Mouse (Mus musculus) forebrain, embryonic 15.5 days (tissue): ENCODE results near the gene Mnat1. TPM values are rescaled to one million over a fixed set of nuclear protein-coding genes. Genes with fewer than 3 reads are reported as not detected.

Source experiments
- ATAC-seq: fragments of 200-750 bp; cut with Nextera tagmentation; replicated peaks from 2 replicates; pipeline ENCODE4 v1.8.0; 2017; ENCODE audit warnings: mild to moderate bottlenecking, moderate TSS enrichment, moderate library complexity
- H3K27ac ChIP-seq: fragments of 300-500 bp; sonication (generic); replicated peaks from 2 replicates; pipeline ENCODE4 v1.5.1; 2015; ENCODE audit warnings: mild to moderate bottlenecking, inconsistent platforms
- H3K27me3 ChIP-seq: fragments of 300-500 bp; sonication (generic); 2 replicates; pipeline ENCODE4 v1.6.1; 2015; ENCODE audit warnings: inconsistent platforms
- H3K36me3 ChIP-seq: fragments of 300-500 bp; sonication (generic); 2 replicates; pipeline ENCODE4 v1.6.1; 2015; ENCODE audit warnings: mild to moderate bottlenecking, inconsistent platforms
- H3K4me1 ChIP-seq: fragments of 300-500 bp; sonication (generic); 2 replicates; pipeline ENCODE4 v1.6.1; 2015; ENCODE audit warnings: inconsistent platforms
- H3K4me2 ChIP-seq: fragments of 300-500 bp; sonication (generic); replicated peaks from 2 replicates; pipeline ENCODE4 v1.6.1; 2015; ENCODE audit warnings: mild to moderate bottlenecking, inconsistent platforms
- H3K4me3 ChIP-seq: fragments of 300-500 bp; sonication (generic); 2 replicates; pipeline ENCODE4 v1.5.1; 2015; ENCODE audit warnings: mild to moderate bottlenecking, inconsistent platforms
- H3K9ac ChIP-seq: fragments of 300-500 bp; sonication (generic); replicated peaks from 2 replicates; pipeline ENCODE4 v1.6.1; 2015; ENCODE audit warnings: mild to moderate bottlenecking, inconsistent platforms
- H3K9me3 ChIP-seq: fragments of 300-500 bp; sonication (generic); 2 replicates; pipeline ENCODE4 v1.6.1; 2016; ENCODE audit warnings: inconsistent platforms
- WGBS: fragments of 180-500 bp; shearing (Covaris S2); methylation state at CpG from one replicate; pipeline ENCODE4 v1.1.7; 2015; ENCODE audit warnings: mixed read lengths; 5-methylcytosine and 5-hydroxymethylcytosine counted together
- polyA plus RNA-seq: library from polyadenylated mRNA; unstranded; fragments of >200 nt; fragmentation: Nextera tagmentation; extraction: Ambion mirVana; gene quantifications from 2 replicates; pipeline ENCODE4 v1.2.1, GENCODE M21; 2015

Mnat1 gene
- polyA plus RNA-seq, 1 experiment from 2014 or later, result 16.5 TPM

DNA sequence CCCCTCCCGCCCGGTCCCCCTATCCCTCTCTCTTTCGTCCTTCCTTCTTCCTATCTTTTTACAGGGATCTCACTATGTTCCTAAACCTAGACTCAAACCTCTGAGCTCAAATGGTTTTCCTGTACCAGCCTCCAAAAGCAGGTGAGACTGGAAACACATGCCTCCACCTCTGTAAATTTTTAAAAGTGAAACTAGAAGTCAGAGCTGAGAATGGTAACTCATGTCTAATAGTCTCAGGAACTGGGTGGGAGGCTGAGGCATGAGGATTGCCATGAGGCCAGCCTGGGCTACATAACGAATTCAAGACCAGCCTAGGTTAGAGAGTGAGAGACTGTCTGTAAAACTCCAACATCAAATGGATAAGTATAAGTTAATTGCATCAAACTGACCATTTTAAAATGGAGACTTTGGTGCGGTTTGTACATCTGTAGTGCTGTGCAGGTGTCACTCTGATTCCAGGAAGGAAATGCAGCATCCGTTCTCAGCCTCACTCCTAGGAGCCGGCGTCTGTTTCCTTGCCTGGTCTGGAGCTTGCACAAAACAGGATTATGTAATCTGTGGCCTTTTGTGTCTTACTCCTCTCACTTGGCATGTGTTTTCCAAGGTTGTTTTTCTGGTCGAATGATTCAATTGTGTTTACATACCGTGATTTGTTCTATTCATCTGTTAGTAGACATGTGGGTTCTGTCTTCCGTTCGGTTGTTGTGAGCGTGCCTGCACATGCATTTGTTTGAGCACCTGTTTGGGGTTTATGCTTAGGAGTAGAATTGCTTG is 39.1 kb downstream of the Mnat1 start:
- ATAC-seq, result no peak
- no peaks in the 10 kb centered on the region for H3K9me3 ChIP-seq
- H3K9ac ChIP-seq, result no peak overlapping the region
- H3K36me3 ChIP-seq, result no peaks in the 10 kb centered on the region
- no peaks in the 10 kb centered on the region for H3K27me3 ChIP-seq
- no peaks in the 10 kb centered on the region for H3K4me1 ChIP-seq
- WGBS, result 40% methylated on average over 13 of the region's 13 CpGs
- no peak overlapping the region for H3K4me2 ChIP-seq
- H3K4me3 ChIP-seq, result no peak overlapping the region
- no peak overlapping the region for H3K27ac ChIP-seq

- Histone ChIP-seq H3K9me3 (no peaks in the 10 kb centered on the region), H3K27ac (no peak overlapping the region), H3K4me3 (no peak overlapping the region), H3K36me3 (no peaks in the 10 kb centered on the region), H3K9ac (no peak overlapping the region), H3K27me3 (no peaks in the 10 kb centered on the region), H3K4me2 (no peak overlapping the region), H3K4me1 (no peaks in the 10 kb centered on the region)
- no peak for ATAC-seq
- WGBS, result 91% methylated on average over 6 of the region's 6 CpGs
Measured at GRCm38 (mm10) chr12:73170794-73171193, 47.3 kb downstream of the Mnat1 start.

- no peak for ATAC-seq
- Histone ChIP-seq H3K9ac (no peak overlapping the region), H3K4me1 (no peaks in the 10 kb centered on the region), H3K27ac (no peak overlapping the region), H3K4me3 (no peak overlapping the region), H3K4me2 (no peak overlapping the region), H3K36me3 (no peaks in the 10 kb centered on the region), H3K9me3 (no peaks in the 10 kb centered on the region), H3K27me3 (no peaks in the 10 kb centered on the region)
- WGBS, result 64% methylated on average over 8 of the region's 8 CpGs
Measured at GRCm38 (mm10) chr12:73183896-73184295, 60.4 kb downstream of the Mnat1 start.

GRCm38 (mm10) chr12:73197363-73197762 is 73.8 kb downstream of the Mnat1 start:
- ATAC-seq, result no peak
- WGBS, result 95% methylated on average over 6 of the region's 6 CpGs

DNA sequence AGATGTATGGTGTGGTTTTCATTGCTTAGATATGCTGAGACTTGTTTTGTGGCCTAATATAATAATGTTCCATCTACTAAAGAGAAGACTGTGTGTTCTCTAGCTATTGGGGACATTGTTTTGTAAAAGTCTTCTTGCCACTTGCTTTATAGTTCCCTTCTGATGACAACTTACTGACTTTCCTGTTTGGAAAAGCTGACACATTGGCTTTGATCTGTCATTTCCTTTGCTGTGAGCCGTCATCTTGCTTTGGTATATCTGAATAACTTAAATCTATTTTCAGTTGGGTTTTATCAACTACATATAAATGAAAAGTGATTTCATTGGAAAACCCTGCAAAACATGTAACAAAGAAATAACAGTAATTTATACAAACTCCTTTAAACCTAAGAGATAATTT is 74.9 kb downstream of the Mnat1 start:
- H3K9ac ChIP-seq, result no peak overlapping the region
- no peak overlapping the region for H3K4me2 ChIP-seq
- 85% methylated on average over 1 of the region's 1 CpGs for WGBS
- no peaks in the 10 kb centered on the region for H3K4me1 ChIP-seq
- no peak overlapping the region for H3K27ac ChIP-seq
- H3K4me3 ChIP-seq, result no peak overlapping the region
- no peaks in the 10 kb centered on the region for H3K9me3 ChIP-seq
- no peak for ATAC-seq
- no peaks in the 10 kb centered on the region for H3K27me3 ChIP-seq
- no peaks in the 10 kb centered on the region for H3K36me3 ChIP-seq

More at GRCm38 (mm10) chr12:73197363-73197762, 73.8 kb downstream of the Mnat1 start:
- no peak overlapping the region for H3K27ac ChIP-seq
- no peaks in the 10 kb centered on the region for H3K9me3 ChIP-seq
- no peak overlapping the region for H3K4me2 ChIP-seq
- no peaks in the 10 kb centered on the region for H3K27me3 ChIP-seq
- H3K36me3 ChIP-seq, result no peaks in the 10 kb centered on the region
- no peak overlapping the region for H3K9ac ChIP-seq
- no peak overlapping the region for H3K4me3 ChIP-seq
- H3K4me1 ChIP-seq, result no peaks in the 10 kb centered on the region

- WGBS, result 60% methylated on average over 7 of the region's 7 CpGs
- H3K9me3 ChIP-seq, result no peaks in the 10 kb centered on the region
- H3K27me3 ChIP-seq, result no peaks in the 10 kb centered on the region
- no peak overlapping the region for H3K4me3 ChIP-seq
- H3K4me2 ChIP-seq, result no peak overlapping the region
- no peak overlapping the region for H3K9ac ChIP-seq
- no peaks in the 10 kb centered on the region for H3K4me1 ChIP-seq
- no peaks in the 10 kb centered on the region for H3K36me3 ChIP-seq
- no peak overlapping the region for H3K27ac ChIP-seq
- no peak for ATAC-seq
Measured at GRCm38 (mm10) chr12:73199375-73199774, 75.9 kb downstream of the Mnat1 start.

- no peak for ATAC-seq
- no peaks in the 10 kb centered on the region for H3K4me1 ChIP-seq
- H3K27me3 ChIP-seq, result no peaks in the 10 kb centered on the region
- no peak overlapping the region for H3K4me2 ChIP-seq
- WGBS, result 41% methylated on average over 3 of the region's 3 CpGs
- no peak overlapping the region for H3K9ac ChIP-seq
- H3K4me3 ChIP-seq, result no peak overlapping the region
- no peak overlapping the region for H3K27ac ChIP-seq
- no peaks in the 10 kb centered on the region for H3K9me3 ChIP-seq
- H3K36me3 ChIP-seq, result no peaks in the 10 kb centered on the region
Measured at GRCm38 (mm10) chr12:73201587-73201986, 78.1 kb downstream of the Mnat1 start.

DNA sequence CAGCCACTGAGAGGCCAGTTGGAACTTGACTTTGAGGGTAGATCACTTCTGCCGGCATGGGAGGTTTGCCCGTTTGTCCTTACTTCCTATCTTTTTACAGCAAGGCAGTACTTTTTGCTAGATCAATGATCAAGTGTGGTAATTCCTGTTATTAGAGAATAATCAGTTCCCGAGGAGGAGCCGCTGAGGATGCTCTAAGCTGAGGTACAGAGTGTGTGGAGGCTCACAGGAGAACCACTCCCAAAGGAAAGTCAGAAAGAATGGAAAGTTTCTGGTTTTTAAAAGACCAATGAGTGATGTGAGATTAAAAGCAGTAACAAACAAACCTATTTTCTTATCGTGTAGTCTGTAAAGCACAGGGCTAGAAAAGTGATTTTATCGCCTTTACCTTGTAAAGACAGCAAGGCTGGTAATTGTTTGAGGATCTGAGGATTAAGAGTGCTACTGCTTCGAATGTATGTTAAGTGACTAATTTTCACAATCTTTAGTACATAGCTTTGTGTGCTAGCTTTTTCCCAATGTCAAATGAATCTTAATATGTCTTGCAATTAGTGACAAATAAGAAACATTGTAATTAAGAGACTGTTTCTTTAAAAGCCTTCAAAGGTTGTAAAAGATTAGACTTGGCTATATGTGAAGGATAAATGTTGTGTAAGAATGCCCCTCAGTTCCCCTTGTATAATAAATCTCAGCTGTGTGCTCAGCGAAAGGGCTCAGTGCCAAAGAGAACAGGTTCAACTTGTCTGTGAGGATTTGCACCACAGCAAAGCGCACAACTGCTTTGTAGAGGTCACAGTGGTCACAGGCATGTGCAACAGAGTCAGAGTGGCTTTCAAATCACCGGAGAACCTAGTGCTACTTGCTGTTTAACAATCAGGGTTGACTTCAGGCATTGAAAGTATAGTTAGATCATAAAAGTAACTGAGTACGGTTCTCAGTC is 82.5 kb downstream of the Mnat1 start:
- 70% methylated on average over 11 of the region's 11 CpGs for WGBS
- ATAC-seq, result no peak
- no peaks in the 10 kb centered on the region for H3K9me3 ChIP-seq

GRCm38 (mm10) chr12:73207008-73207407 is 83.5 kb downstream of the Mnat1 start:
- no peaks in the 10 kb centered on the region for H3K4me1 ChIP-seq
- ATAC-seq, result no peak
- no peak overlapping the region for H3K4me3 ChIP-seq
- H3K27ac ChIP-seq, result no peak overlapping the region
- H3K9ac ChIP-seq, result no peak overlapping the region
- H3K4me2 ChIP-seq, result no peak overlapping the region
- H3K36me3 ChIP-seq, result no peaks in the 10 kb centered on the region
- H3K27me3 ChIP-seq, result no peaks in the 10 kb centered on the region
- H3K9me3 ChIP-seq, result no peaks in the 10 kb centered on the region
- WGBS, result 79% methylated on average over 4 of the region's 4 CpGs

More for the DNA sequence above, 82.5 kb downstream of the Mnat1 start:
- no peaks in the 10 kb centered on the region for H3K36me3 ChIP-seq
- H3K27me3 ChIP-seq, result no peaks in the 10 kb centered on the region
- no peaks in the 10 kb centered on the region for H3K4me1 ChIP-seq
- no peak overlapping the region for H3K4me2 ChIP-seq
- no peak overlapping the region for H3K9ac ChIP-seq
- no peak overlapping the region for H3K27ac ChIP-seq
- no peak overlapping the region for H3K4me3 ChIP-seq

DNA sequence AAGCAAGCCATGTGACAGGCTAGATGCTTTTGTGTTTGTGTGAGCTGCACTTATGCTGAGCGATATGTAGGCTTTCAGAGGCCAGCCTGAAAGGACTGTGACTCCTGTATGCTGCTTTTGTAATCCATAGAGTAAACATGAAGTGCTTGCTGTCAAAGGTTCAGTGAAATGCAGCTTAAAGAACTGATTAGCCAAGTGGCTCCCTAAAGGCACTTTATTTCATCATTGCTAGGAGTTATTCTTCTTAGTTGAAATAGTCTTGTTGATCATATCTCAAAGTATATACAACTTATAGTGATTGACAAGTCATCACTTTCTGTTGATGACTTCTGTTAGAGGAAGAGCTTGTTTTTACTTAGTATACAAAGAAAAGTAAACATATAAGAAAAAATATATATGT is 83.9 kb downstream of the Mnat1 start:
- Histone ChIP-seq H3K4me2 (no peak overlapping the region), H3K27me3 (no peaks in the 10 kb centered on the region)
- WGBS, result 66% methylated on average over 1 of the region's 1 CpGs

GRCm38 (mm10) chr12:73208518-73208917 is 85.0 kb downstream of the Mnat1 start:
- no peaks in the 10 kb centered on the region for H3K9me3 ChIP-seq
- no peaks in the 10 kb centered on the region for H3K4me1 ChIP-seq
- no peak overlapping the region for H3K4me2 ChIP-seq
- H3K9ac ChIP-seq, result no peak overlapping the region
- no peaks in the 10 kb centered on the region for H3K36me3 ChIP-seq
- H3K27me3 ChIP-seq, result no peaks in the 10 kb centered on the region
- no peak overlapping the region for H3K27ac ChIP-seq
- H3K4me3 ChIP-seq, result no peak overlapping the region
- ATAC-seq, result no peak
- WGBS, result 95% methylated on average over 4 of the region's 4 CpGs

More for the DNA sequence above, 83.9 kb downstream of the Mnat1 start:
- Histone ChIP-seq H3K9me3 (no peaks in the 10 kb centered on the region), H3K4me1 (no peaks in the 10 kb centered on the region), H3K4me3 (no peak overlapping the region), H3K27ac (no peak overlapping the region), H3K9ac (no peak overlapping the region), H3K36me3 (no peaks in the 10 kb centered on the region)
- ATAC-seq, result no peak

DNA sequence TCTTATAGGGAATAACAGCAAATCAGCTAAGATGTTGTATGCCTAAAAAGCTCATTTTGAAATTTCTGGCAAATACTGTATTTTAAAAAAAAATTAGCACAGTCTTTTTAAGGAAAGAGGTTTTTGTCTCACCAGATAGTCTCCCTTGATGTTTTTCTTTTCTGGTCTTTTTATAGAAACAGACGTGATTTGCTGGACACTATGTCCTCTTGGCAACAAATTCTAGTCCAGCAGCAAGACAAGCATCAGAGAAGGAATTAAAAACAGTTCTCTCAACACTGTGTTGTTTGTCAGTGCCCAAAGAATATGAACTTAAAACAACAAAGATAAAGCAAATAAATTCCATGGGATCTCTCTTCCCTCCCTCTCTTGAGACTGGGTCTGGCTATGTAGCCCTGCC is 85.6 kb downstream of the Mnat1 start:
- WGBS, result 62% methylated on average over 1 of the region's 1 CpGs
- no peak overlapping the region for H3K4me3 ChIP-seq
- no peaks in the 10 kb centered on the region for H3K9me3 ChIP-seq
- H3K27ac ChIP-seq, result no peak overlapping the region
- no peaks in the 10 kb centered on the region for H3K27me3 ChIP-seq
- H3K9ac ChIP-seq, result no peak overlapping the region
- no peaks in the 10 kb centered on the region for H3K4me1 ChIP-seq
- no peak overlapping the region for H3K4me2 ChIP-seq
- H3K36me3 ChIP-seq, result no peaks in the 10 kb centered on the region
- ATAC-seq, result no peak
